Mouse (Mus musculus) small intestine, adult 2 months (tissue): ENCODE data around the gene 6430531B16Rik.

Experiments used
- CTCF ChIP-seq: fragments of 200-500 bp; IDR thresholded peaks from 2 replicates; pipeline ENCODE4 v1.5.1; 2012; ENCODE audit warnings: low read depth, mild to moderate bottlenecking, control low read depth, inconsistent platforms, low read length, moderate library complexity, mixed read lengths; ENCODE audit not compliant: insufficient replicate concordance, insufficient read length; ENCODE audit errors: extremely low read depth
- POLR2A ChIP-seq: fragments of 200-500 bp; IDR thresholded peaks from 2 replicates; pipeline ENCODE4 v1.6.1; 2012; ENCODE audit warnings: low read depth, mild to moderate bottlenecking, control low read depth, inconsistent platforms, low read length, moderate library complexity

DNA sequence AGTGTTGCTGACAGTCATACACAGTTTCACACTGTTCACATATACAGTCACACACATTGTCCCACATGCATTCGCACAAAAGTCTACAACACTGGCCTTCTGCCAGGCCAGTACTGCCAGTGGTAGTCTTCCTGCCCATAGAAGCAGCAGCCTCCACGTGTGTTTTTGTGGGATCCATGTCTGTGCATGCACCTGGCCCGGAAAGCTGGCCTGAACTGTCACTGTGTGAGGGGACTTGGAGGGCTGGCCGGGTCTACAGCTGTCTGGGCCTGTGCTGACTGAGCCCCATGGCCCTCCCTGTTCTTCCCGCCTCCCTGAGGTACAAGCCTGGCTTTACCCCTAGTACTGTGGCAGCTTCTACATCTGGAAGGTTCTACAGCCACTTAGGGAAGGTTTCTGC, 7.6 kb downstream of the 6430531B16Rik start:
- TF ChIP-seq CTCF = no peak
- TF ChIP-seq POLR2A = no peak
